Mouse (Mus musculus): ENCODE results near the gene Uvrag.
"Not testable (repeated sequence)": the region's sequence is repeated elsewhere in the genome, so short reads cannot be mapped to it uniquely, and the experiment has no call there.

Uvrag gene

GRCm38 (mm10) chr7:98981423-98981822 lies 159.5 kb downstream of the Uvrag start:
- peak; percentile 74 for ATAC-seq (ENCODE audit: low TSS enrichment)

GRCm38 (mm10) chr7:98976839-98977457 lies 164.0 kb downstream of the Uvrag start:
- ATAC-seq (ENCODE audit: low TSS enrichment), result 0 out of 2 replicates have a peak, but pooled peaks have one; percentile 20

- ATAC-seq (ENCODE audit: low TSS enrichment), result no peak
These were observed 166.4 kb downstream of the Uvrag start for GRCm38 (mm10) chr7:98974590-98974989.

DNA sequence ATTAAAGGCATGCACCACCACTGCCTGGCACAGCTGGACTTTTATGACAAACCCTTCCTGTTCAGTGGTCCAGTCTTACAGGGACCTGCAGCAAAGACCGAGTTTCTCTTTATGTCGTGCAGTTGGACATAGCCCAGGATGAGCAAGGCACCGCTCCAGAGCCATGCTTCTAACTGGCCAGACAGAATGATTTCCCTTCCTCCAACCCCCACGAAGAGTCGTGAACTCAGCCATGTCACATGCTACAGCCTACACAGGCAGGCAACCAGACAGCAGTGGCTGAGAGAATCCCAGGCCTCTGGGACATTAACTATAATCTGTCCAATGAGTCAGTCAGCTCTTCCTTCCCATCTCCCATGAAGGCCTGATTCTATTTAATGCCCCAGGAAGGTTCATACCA lies 170.2 kb downstream of the Uvrag start:
- peak; percentile 13; the same call in 1 of the 2 replicates for ATAC-seq (ENCODE audit: low TSS enrichment)

DNA sequence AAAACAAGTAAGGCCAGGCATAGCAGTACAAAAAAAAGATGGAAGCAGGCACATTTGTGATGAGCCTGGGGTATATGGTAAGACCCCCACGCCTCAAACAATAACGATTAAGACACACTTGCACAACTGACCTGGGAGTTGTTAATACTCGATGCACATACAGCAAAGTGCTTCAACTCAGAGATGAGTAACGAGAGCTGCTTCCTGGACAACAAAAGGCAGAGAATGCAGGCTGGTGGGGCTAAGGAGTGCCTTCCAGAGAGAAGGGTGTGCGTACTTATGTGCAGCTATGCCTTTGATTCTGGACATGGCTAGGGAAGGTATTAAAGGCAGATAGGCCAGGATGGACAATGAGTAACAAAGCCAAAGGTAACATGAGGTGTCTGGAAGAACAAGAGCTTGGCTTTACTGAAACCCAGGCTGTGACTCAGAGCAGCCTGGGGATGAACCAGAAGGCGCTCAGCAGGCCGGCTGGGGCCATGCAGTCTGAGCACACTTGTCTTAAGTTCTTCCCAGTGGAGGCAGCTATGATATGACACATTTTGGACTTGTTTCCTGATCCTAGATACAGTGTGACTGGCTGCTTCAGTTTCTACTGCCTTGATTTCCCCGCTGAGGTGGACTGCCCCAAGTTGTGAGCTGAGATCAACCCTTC lies 172.1 kb downstream of the Uvrag start:
- no peak for ATAC-seq (ENCODE audit: low TSS enrichment)

GRCm38 (mm10) chr7:98968082-98968674 lies 172.8 kb downstream of the Uvrag start:
- ATAC-seq (ENCODE audit: low TSS enrichment), result peak; percentile 83

DNA sequence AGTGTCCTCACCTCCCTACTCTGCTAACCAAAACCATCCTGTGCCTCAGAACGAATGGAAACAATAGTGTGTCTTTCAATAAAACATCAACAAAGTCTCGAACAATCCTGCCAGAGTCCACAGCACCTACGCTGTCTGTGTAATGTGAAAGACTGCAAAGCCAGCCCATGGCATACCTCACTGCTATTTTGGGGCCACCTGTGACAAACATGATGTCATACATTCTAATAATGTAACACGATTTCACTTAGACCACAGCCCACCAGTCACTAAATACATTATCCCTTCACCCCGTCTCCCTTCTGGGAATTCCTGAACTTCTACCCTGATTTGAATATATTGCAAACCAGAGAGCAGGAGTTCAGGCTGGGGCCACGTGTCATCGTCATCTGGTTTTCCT lies 173.3 kb downstream of the Uvrag start:
- ATAC-seq (ENCODE audit: low TSS enrichment), result no peak

DNA sequence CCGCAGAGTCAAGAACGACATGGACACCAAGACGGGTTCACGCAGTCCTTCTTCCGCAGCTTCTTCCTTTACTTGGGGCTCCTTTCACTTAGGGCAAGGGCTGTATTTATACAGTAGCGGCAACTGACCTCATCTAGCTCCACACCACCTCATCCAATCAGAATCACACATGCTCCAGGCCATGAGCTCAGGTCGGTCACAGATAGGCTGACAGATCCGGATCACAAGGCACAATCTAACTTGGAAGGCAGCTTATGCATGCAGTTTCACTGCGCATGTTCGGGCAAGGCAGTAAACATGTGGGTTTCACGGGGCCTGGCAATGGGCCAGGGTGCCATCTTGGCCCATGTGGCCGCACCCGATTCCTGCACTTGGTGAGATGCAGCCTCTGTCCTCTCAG lies 177.4 kb downstream of the Uvrag start:
- not testable (repeated sequence) for ATAC-seq (ENCODE audit: low TSS enrichment)

- ATAC-seq (ENCODE audit: low TSS enrichment), result peak; percentile 77; the same call in 1 of the 2 replicates
These were observed 178.2 kb downstream of the Uvrag start for GRCm38 (mm10) chr7:98962547-98963311.

- ATAC-seq (ENCODE audit: low TSS enrichment), result no peak
These were observed 178.9 kb downstream of the Uvrag start for GRCm38 (mm10) chr7:98962074-98962473.

- ATAC-seq (ENCODE audit: low TSS enrichment), result no peak
These were observed 180.7 kb downstream of the Uvrag start for GRCm38 (mm10) chr7:98960274-98960673.

GRCm38 (mm10) chr7:98959246-98959645 lies 181.7 kb downstream of the Uvrag start:
- no peak for ATAC-seq (ENCODE audit: low TSS enrichment)

DNA sequence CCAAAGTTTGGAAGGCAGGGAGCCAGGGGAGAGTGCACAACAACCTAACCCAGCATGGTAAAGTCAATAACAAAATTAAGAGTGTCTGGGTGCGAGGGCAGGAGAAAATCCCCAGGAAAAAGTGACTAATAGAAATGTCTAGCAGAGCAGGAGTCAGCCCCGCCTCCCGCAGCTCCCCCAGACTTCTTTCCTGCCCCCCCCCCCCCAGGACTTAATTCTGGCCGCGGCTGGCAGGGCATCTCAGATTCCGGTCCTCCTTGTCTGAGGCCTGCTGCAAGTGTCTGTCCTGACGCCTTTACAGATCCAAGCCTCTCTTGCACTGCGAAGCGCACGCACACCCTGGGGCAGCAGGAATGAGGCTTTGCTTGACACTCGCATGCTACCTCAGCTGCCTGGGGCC lies 182.8 kb downstream of the Uvrag start:
- ATAC-seq (ENCODE audit: low TSS enrichment), result no peak

DNA sequence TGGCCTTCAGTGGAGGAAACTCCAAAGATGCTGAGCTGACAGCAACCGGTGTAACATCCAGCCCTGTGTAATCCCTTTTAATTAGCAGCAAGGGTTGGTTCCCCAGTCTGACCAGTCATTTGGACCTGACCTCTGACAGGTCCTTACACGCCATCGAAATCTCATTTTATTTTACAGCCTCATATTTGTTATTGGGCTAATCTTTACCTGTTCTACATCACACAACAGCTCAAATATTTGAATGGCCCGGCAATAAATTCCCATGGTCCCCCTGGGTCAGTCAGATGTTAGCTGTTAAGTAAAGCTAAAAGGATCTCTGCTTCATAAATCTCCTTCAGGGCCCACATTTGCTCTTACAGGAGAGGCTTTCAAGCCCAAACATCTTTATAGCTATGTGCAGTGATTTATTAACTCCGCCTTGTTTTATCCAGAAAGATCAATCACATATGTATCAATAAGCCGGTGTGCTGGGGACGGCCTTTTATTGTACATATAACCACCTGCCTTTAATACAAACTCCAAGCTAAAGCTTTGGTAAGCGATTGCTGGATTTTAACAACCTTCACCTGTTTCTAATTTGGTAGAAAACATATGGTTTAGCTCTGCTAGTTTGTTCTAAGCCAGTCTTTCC lies 183.7 kb downstream of the Uvrag start:
- no peak for ATAC-seq (ENCODE audit: low TSS enrichment)

DNA sequence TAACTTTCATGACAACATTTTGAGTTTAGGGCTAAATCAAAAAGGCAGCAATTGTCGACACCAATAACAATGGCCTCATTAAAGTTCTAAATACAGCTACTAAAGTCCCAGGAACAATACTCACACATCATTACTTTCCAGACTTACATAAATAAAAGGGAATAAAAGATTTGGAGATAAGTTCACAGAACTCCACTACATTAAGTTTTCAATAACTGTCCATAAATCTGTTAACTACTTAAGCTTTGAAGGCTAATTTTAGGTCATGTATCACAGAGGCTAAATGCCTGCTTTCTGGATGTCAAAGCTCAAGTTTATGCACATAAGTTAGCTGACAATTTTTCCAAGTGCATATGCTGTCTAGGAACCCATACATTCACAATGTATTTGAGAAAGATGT lies 184.3 kb downstream of the Uvrag start:
- no peak for ATAC-seq (ENCODE audit: low TSS enrichment)

- ATAC-seq (ENCODE audit: low TSS enrichment), result no peak
These were observed 187.3 kb downstream of the Uvrag start for GRCm38 (mm10) chr7:98953649-98954048.

DNA sequence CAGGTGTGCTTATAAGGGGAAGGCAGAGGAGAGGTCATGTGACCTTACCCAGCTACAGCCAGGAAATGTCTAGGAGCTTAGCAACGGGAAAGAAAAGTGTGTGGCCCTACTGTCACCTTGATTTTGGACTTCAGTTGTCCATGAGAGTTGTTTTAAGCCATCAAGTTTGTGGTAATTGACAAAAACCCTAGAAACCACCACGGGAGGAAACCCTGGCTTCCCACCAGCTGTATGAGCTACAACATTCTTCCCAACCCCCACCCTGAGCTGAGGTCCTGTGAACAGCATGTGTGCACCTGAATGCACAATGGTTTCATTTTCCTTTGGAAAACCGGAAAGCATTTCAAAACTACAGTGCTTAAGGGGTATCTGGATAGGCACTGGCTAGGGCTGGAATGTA lies 196.0 kb downstream of the Uvrag start:
- no peak for ATAC-seq (ENCODE audit: low TSS enrichment)

DNA sequence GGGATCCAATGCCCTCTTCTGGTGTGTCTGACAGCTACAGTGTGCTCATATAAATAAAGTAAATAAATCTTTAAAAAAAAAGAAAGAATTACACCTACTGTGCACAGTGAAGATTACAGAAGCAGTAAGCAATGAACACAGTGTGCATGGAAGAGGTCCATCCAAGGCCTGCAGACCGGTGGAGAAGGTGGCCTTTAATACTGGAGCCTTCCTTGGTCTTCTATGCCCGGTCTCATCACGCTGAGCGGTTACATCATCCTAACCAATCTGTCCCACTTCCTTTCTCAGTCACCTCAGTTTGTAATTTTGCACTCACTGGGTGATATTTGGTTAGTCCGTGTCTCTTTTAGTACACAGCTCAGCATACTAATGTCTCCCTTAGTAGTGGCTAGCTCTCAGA lies 197.3 kb downstream of the Uvrag start:
- ATAC-seq (ENCODE audit: low TSS enrichment), result no peak

DNA sequence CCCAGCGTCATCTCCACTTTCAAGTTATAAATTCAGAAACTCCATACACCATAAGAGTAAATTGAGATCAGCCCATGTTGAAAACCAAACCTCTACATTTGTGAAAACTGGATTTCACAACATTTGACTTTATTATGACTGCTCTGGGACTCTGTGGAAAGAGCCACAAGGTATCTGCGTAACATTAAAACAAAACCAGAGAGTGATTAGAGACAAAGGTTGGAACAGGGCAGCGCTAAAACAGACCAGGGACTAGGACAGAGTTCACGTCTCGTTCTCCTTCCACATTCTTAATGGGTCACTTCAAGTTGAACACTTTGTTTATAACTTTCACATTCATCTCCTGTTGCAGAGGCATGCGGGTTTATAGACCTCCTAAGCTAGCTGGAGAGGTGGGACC lies 198.2 kb downstream of the Uvrag start:
- no peak for ATAC-seq (ENCODE audit: low TSS enrichment)

- no peak for ATAC-seq (ENCODE audit: low TSS enrichment)
These were observed 201.7 kb downstream of the Uvrag start for GRCm38 (mm10) chr7:98939194-98939593.

DNA sequence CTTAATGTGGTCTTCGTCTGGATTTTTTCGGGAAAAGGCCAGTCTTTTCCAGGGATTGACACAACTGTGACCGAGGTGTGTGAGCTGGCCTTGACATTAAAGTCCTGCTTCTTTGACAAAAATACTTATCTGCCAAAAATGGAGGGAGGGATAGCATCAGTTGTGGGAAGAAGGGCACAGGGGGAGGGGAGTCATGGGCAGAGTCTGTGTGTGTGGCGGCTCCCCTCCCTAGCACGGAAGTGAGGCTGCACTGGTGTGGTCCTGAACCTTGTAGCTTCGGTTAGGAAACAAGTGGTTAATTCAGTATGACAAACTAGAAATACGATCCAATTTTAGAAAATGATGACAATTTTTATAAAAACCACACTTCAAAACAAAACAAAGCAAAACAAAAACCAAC lies 202.3 kb downstream of the Uvrag start:
- ATAC-seq (ENCODE audit: low TSS enrichment), result no peak
